Mouse (Mus musculus) intestine, postnatal 0 days (tissue): ENCODE measurements around the gene P2rx1. TPM values are rescaled to one million over a fixed set of nuclear protein-coding genes. Genes with fewer than 3 reads are reported as not detected.

Experiments used
- ATAC-seq: fragments of 200-750 bp; cut with Nextera tagmentation; 2 replicates; pipeline ENCODE4 v1.8.0; 2017; ENCODE audit warnings: mild to moderate bottlenecking, moderate TSS enrichment, moderate library complexity
- H3K27ac ChIP-seq: fragments of 300-500 bp; sonication (generic); 2 replicates; pipeline ENCODE4 v1.5.1; 2014; ENCODE audit warnings: mild to moderate bottlenecking, low read depth, low read length, moderate library complexity
- H3K27me3 ChIP-seq: fragments of 300-500 bp; sonication (generic); replicated peaks from 2 replicates; pipeline ENCODE4 v1.6.1; 2014; ENCODE audit warnings: low read length, mixed read lengths; ENCODE audit not compliant: control insufficient read depth, insufficient read depth
- H3K36me3 ChIP-seq: fragments of 300-500 bp; sonication (generic); 2 replicates; pipeline ENCODE4 v1.6.1; 2014; ENCODE audit warnings: mild to moderate bottlenecking, moderate library complexity; ENCODE audit not compliant: control insufficient read depth, insufficient read depth
- H3K4me1 ChIP-seq: fragments of 300-500 bp; sonication (generic); replicated peaks from 2 replicates; pipeline ENCODE4 v1.6.1; 2014; ENCODE audit warnings: antibody characterized with exemption, low read length, mixed read lengths; ENCODE audit not compliant: control insufficient read depth, insufficient read depth
- H3K4me2 ChIP-seq: fragments of 300-500 bp; sonication (generic); replicated peaks from 2 replicates; pipeline ENCODE4 v1.6.1; 2014; ENCODE audit warnings: low read depth, mild to moderate bottlenecking, moderate library complexity
- H3K4me3 ChIP-seq: fragments of 300-500 bp; sonication (generic); 2 replicates; pipeline ENCODE4 v1.5.1; 2014; ENCODE audit warnings: low read depth, low read length
- H3K9ac ChIP-seq: fragments of 300-500 bp; sonication (generic); 2 replicates; pipeline ENCODE4 v1.6.1; 2014; ENCODE audit warnings: mild to moderate bottlenecking, low read depth, low read length
- H3K9me3 ChIP-seq: fragments of 300-500 bp; sonication (generic); 2 replicates; pipeline ENCODE4 v1.6.1; 2016; ENCODE audit warnings: mixed run types; ENCODE audit not compliant: control insufficient read depth
- CTCF ChIP-seq: sonication (generic); IDR thresholded peaks from 2 replicates; pipeline ENCODE4 v1.5.1; 2016; ENCODE audit warnings: low read depth, mild to moderate bottlenecking, control low read depth, antibody characterized with exemption, moderate library complexity
- WGBS: fragments of 180-500 bp; shearing (Covaris S2); extraction: QIAGEN DNeasy Blood & Tissue Kit; methylation state at CpG from one replicate; pipeline ENCODE4 v1.1.7; 2014; 5-methylcytosine and 5-hydroxymethylcytosine counted together
- polyA plus RNA-seq: library from polyadenylated mRNA; unstranded; fragments of >200 nt; fragmentation: Nextera tagmentation; extraction: Ambion mirVana; gene quantifications from 2 replicates; pipeline ENCODE4 v1.2.1, GENCODE M21; 2015

Gene P2rx1
- polyA plus RNA-seq, 1 experiment from 2014 or later, result 3.4 TPM

DNA sequence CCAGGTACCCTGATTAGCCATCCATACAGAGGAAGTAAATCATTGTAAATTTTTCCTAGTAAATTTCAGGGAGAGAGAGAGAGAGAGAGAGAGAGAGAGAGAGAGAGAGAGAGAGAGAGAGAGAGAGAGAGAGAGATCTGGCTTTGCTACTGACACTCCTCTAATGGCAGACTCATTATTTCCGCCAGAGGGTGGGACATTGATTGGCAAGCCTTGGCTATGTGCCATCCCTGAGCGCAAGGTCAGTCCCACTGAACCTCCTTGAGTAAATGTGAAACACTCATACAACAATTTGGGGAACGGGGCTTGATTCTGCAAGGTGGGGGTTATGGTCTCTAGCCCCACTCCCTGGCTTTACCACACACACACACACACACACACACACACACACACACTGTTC lies 8.2 kb downstream of the P2rx1 start:
- no peak for ATAC-seq
- no peaks in the 10 kb centered on the region for H3K9me3 ChIP-seq
- H3K27me3 ChIP-seq, result no peaks in the 10 kb centered on the region
- TF ChIP-seq CTCF, result no peak
- no peaks in the 10 kb centered on the region for H3K4me1 ChIP-seq
- WGBS, result 61% methylated on average over 3 of the region's 3 CpGs
- no peak overlapping the region for H3K4me2 ChIP-seq
- no peaks in the 10 kb centered on the region for H3K36me3 ChIP-seq
- H3K9ac ChIP-seq, result no peak overlapping the region
- no peak overlapping the region for H3K27ac ChIP-seq
- no peak overlapping the region for H3K4me3 ChIP-seq

DNA sequence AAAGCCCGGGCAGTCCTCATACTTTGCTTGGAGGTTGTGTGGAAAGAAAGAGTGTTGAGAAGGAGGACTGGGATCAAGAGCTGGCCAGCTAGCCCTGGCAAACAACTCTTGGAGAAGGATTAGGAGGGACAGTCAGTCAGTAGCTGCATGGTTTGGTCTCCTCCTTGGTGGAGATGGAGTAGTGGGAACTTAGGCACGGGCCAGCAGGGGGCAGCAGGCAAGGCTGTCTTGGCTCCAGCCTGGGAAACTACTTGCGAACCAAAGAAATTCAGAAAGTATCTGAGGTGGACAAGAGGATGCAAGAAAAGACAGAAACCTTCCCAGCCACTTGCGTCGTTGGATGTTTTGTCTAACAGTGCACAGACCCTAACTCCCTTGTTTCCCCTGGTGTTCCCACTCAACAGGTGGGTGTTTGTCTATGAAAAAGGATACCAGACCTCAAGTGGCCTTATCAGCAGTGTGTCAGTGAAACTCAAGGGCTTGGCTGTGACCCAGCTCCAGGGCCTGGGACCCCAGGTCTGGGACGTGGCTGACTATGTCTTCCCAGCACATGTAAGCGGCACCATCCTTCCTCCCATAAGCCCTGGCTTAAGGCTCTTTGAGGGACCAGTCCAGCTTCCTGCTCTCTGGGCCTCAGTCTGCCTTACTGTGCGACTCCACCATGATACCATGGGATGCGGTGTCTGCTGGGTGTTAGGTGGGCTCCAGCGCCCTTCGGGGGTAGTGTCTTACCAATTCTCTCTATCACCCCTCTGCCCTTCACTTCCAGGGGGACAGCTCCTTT lies 9.0 kb downstream of the P2rx1 start:
- Histone ChIP-seq H3K27me3 (no peaks in the 10 kb centered on the region), H3K9me3 (no peaks in the 10 kb centered on the region), H3K4me2 (no peak overlapping the region), H3K9ac (no peak overlapping the region), H3K4me3 (no peak overlapping the region), H3K36me3 (no peaks in the 10 kb centered on the region), H3K4me1 (no peaks in the 10 kb centered on the region), H3K27ac (no peak overlapping the region)
- ATAC-seq, result no peak
- 56% methylated on average over 11 of the region's 11 CpGs for WGBS
- TF ChIP-seq CTCF, result peak; percentile 93

DNA sequence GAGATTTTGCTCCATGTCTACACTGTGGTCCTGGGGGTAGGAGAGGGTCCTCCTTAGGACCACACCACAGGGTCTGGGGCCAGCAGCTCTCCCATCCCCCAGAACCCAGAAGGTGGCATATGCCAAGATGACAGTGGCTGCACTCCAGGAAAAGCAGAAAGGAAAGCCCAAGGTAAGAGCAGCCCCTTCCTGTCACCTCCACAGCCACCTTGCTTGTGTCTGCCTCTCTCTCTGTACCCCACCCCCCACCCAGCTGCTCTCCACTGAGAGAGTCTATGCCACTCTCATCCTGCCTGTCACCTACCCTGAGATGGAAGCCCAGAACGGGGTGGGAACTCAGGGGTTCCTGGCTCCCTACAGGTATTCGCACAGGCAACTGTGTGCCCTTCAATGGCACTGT lies 9.9 kb downstream of the P2rx1 start:
- no peak overlapping the region for H3K27ac ChIP-seq
- 75% methylated on average over 2 of the region's 2 CpGs for WGBS
- H3K4me1 ChIP-seq, result no peaks in the 10 kb centered on the region

DNA sequence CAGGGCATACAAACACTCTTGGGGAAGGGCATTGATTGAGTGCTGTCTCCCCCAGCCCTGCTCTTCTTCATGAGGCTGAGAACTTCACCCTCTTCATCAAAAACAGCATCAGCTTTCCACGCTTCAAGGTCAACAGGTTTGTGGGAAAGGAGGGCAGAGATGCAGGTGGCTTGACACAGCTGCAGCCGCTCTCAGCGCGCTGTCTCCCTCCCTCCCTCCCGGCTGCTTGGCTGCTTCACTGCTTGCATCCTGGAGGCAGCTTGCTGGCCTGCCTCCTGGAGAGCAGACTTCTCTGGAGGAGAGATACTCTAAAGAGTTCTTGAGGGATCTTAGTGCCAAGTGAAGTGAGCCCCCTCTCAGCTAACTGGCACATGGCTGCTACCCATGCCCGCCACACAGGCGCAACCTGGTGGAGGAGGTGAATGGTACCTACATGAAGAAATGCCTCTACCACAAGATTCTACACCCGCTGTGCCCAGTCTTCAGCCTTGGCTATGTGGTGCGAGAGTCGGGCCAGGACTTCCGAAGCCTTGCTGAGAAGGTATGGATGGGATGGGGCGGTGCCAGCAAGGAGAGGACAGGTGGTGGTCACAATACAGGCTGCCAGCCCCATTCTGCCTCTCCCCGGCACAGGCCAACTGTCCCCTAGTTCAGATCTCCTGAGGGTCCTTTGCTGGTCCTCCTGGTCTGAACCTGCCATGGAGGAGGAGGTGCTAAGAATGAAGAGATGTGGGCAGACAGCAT lies 10.8 kb downstream of the P2rx1 start:
- Histone ChIP-seq H3K4me1 (no peaks in the 10 kb centered on the region), H3K36me3 (no peaks in the 10 kb centered on the region), H3K9ac (no peak overlapping the region), H3K9me3 (no peaks in the 10 kb centered on the region), H3K27ac (no peak overlapping the region), H3K27me3 (no peaks in the 10 kb centered on the region), H3K4me2 (no peak overlapping the region), H3K4me3 (no peak overlapping the region)
- no peak for ATAC-seq
- 60% methylated on average over 13 of the region's 13 CpGs for WGBS
- TF ChIP-seq CTCF, result no peak

More for the DNA sequence above, 9.9 kb downstream of the P2rx1 start:
- TF ChIP-seq CTCF, result no peak
- Histone ChIP-seq H3K9ac (no peak overlapping the region), H3K4me2 (no peak overlapping the region), H3K36me3 (no peaks in the 10 kb centered on the region), H3K9me3 (no peaks in the 10 kb centered on the region), H3K4me3 (no peak overlapping the region), H3K27me3 (no peaks in the 10 kb centered on the region)
- ATAC-seq, result no peak

- Histone ChIP-seq H3K4me3 (no peak overlapping the region), H3K27ac (no peak overlapping the region), H3K9ac (no peak overlapping the region), H3K27me3 (no peaks in the 10 kb centered on the region), H3K4me2 (no peak overlapping the region), H3K36me3 (no peaks in the 10 kb centered on the region), H3K9me3 (no peaks in the 10 kb centered on the region), H3K4me1 (no peaks in the 10 kb centered on the region)
- no peak for TF ChIP-seq CTCF
- 75% methylated on average over 5 of the region's 5 CpGs for WGBS
- ATAC-seq, result no peak
Measured at GRCm38 (mm10) chr11:73013981-73014380, 15.1 kb downstream of the P2rx1 start.

GRCm38 (mm10) chr11:73014831-73015344 lies 16.0 kb downstream of the P2rx1 start:
- H3K9ac ChIP-seq, result no peak overlapping the region
- H3K27ac ChIP-seq, result no peak overlapping the region

More at GRCm38 (mm10) chr11:73014831-73015344, 16.0 kb downstream of the P2rx1 start:
- H3K4me1 ChIP-seq, result no peaks in the 10 kb centered on the region
- no peak overlapping the region for H3K4me3 ChIP-seq
- peaks cover 6% of the 10 kb centered on the region; the same call in 1 of the 2 replicates for H3K27me3 ChIP-seq
- H3K4me2 ChIP-seq, result no peak overlapping the region
- no peaks in the 10 kb centered on the region for H3K9me3 ChIP-seq
- no peak for TF ChIP-seq CTCF
- H3K36me3 ChIP-seq, result no peaks in the 10 kb centered on the region
- 81% methylated on average over 4 of the region's 4 CpGs for WGBS
- ATAC-seq, result no peak
